Mouse (Mus musculus) mesoderm, embryonic 11.5 days (tissue): ENCODE measurements around the gene Zbtb12.

Experiments used
- DNase-seq: peaks from one replicate; pipeline ENCODE4 v3.0.0-alpha.2; 2012; ENCODE audit warnings: low read depth, low spot score

Zbtb12 gene

DNA sequence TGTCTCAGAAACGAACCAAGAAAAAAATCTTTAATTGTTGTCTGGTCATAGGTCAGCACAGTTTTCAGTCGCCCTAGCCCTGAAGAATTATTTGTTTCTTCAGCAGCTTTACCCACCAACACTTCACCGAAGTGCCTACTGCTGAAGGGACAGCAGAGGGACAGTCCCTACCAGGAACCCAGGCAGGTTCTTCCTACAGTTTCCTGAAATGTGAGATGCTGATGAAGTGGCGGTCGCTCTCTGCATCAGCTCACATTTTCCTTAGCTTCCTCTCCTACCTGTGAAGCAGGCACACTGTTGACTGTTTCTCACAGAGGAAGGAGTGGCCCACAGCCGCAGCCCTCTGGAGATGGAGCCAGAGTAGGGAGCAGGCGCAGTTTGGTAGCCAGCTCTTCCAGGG is 13.3 kb upstream of the Zbtb12 start:
- DNase-seq, result no peak

- DNase-seq, result no peak
These were observed 5.0 kb upstream of the Zbtb12 start for GRCm38 (mm10) chr17:34874321-34874720.

- DNase-seq, result no peak
These were observed 1.9 kb downstream of the Zbtb12 start for GRCm38 (mm10) chr17:34881166-34881565.

- DNase-seq, result no peak
These were observed 2.5 kb downstream of the Zbtb12 start, which contains the start of gene Gm20547 for GRCm38 (mm10) chr17:34881683-34882310. Gene Gm20547 (minus strand): TSS chr17:34882042.

DNA sequence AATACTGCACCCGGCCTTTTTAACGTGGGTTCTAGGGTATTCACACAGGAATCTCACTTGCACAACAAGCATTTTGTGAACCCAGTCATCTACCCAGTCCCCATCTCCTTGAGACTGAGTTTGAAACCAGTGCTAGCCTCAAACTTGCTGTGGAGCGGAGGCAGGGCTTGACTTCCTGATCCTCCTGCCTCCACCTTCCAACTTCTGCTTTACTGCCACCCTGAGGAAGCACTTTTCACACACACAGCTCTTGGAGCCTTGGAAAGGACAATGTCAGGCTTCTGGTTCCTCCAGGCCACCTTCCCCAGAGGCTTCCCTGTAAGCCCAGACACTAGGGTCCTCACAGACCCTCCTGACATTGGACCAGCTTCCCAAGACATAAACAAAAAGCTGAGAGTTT is 4.0 kb downstream of the Zbtb12 start:
- no peak for DNase-seq

GRCm38 (mm10) chr17:34884704-34885103 is 5.4 kb downstream of the Zbtb12 start:
- no peak for DNase-seq

GRCm38 (mm10) chr17:34885615-34886014 is 6.3 kb downstream of the Zbtb12 start:
- DNase-seq, result no peak

DNA sequence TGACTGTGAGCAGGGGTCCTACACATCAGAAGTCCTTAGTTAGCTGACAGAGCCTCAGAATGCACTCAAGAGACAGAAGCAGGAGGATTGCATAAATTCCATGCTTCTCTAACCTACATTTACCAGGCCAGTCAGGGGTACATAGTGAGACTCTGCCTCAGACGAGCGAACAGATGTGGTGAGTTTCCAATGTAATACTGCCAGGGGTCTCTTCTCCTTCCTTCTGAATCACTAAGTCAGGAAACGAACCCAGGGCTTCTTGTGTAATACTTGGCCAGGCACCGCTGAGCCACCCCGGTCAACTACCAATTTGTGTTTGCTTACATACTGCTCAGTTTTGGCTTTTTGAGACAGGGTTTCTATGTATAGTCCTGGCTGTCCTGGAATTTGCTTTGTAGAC is 8.7 kb downstream of the Zbtb12 start:
- no peak for DNase-seq

GRCm38 (mm10) chr17:34890074-34890743 is 10.9 kb downstream of the Zbtb12 start:
- no peak for DNase-seq

GRCm38 (mm10) chr17:34891377-34891776 is 12.1 kb downstream of the Zbtb12 start:
- no peak for DNase-seq

DNA sequence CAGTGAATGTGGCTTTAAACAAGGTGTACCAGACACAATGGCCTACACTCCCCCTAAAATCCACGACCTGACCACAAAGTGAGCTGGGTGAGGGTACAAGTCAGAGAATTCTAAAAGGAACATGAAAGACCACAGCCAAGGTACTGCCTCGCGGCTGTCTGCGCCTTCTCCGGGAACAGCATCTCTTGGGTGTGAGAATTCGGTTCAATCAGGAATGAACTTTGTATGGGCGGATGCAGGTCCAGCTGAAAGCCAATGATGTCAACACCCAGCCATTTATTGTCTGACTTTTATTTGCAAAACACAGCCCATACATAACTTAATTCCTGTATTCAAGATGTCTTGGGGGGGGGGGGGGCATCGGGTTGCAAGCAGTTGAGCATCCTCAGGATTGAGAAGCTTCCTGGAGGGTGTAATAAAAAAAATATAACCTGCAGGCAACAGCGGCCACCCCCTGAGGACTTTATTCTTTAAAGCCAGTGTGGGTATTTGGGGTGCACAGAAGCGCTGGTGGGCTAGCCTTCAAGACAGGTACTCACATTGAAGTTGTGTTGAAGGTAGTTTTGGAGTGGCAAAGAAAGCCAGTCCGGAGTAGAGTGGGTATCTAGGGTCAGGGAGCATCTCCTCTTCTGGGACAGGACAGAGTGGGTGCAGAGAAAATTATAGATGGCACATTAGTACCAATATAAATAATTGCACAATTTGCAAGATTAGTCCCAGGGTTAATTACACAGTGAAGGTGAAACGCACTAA is 14.0 kb downstream of the Zbtb12 start:
- DNase-seq, result no peak

- peak; percentile 99 for DNase-seq
These were observed 14.9 kb downstream of the Zbtb12 start for GRCm38 (mm10) chr17:34894074-34894597.

- DNase-seq, result peak; percentile 27
These were observed 15.7 kb downstream of the Zbtb12 start for GRCm38 (mm10) chr17:34894801-34895530.

- no peak for DNase-seq
These were observed 16.4 kb downstream of the Zbtb12 start for GRCm38 (mm10) chr17:34895724-34896123.

DNA sequence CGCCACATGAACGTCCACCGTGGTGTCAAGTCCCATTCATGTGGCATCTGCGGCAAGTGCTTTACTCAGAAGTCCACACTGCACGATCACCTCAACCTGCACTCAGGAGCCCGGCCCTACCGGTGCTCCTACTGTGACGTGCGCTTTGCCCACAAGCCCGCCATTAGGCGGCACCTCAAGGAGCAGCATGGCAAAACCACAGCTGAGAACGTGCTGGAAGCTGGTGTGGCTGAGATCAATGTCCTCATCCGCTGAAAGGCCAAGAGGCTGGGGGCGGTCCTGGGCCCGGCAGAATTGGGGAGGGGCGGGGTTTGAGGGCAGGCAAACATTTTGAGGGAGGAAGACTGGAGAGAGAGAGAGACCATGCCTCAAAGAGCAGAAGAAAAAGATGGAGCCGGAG is 17.1 kb downstream of the Zbtb12 start:
- DNase-seq, result no peak

DNA sequence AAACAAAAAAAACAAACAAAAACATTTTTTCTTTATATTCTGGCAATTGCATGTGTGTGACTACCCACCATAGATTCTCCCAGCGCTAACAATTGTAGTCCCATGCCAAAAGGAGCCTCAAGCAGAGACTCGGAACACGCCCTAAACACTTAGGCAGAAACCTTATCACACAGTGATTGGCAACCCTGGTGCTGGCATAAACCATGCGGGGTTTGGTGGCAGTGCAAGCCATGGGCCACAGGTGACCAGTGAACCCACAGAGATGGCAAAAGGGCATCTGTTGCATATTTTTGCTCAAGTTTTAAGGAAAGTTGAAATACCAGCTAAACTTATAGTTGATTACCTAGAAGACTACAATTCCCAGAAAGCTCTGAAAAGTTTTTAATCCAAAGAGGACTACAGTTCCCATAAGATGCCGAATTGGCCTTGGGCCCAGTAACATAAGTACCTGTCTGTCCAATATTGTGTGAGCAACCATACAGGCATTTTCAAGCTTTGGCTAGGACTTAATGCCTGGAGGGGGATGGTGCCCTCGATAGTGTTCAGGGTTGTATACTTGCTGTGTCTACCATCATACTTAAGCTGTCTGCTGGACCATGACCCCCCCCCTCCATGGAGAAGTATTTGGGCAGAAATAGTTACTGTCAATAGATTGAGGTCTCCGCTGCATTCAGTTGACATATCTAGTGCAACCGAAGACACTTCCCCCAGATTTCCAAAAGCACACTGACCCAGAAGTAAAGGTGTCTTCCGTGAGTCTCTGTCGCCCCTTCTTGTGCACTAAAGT is 18.3 kb downstream of the Zbtb12 start:
- DNase-seq, result no peak

GRCm38 (mm10) chr17:34898160-34898586 is 18.9 kb downstream of the Zbtb12 start, which contains the start of the genes C2 and Ehmt2:
Gene C2 (minus strand): TSS chr17:34898265.
Gene Ehmt2 (plus strand): TSS chr17:34898469.
- DNase-seq, result peak; percentile 82

DNA sequence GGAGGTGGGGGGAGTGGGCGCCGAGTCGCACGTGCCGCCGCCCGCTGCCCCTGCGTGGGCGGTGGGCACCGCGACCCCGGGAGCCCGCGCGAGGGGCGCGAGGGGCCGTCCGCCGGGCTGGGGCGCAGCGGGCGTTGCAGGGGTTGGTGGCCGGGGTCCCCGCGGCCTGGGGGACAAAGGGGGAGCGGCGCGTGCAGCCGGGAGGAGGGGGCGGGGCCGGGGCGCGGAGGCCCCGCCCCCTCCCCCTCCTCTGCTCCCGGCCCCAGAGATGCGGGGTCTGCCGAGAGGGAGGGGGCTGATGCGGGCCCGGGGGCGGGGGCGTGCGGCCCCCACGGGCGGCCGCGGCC is 19.4 kb downstream of the Zbtb12 start:
- DNase-seq, result peak; percentile 62

GRCm38 (mm10) chr17:34899053-34899889 is 20.0 kb downstream of the Zbtb12 start:
- DNase-seq, result peak; percentile 23

DNA sequence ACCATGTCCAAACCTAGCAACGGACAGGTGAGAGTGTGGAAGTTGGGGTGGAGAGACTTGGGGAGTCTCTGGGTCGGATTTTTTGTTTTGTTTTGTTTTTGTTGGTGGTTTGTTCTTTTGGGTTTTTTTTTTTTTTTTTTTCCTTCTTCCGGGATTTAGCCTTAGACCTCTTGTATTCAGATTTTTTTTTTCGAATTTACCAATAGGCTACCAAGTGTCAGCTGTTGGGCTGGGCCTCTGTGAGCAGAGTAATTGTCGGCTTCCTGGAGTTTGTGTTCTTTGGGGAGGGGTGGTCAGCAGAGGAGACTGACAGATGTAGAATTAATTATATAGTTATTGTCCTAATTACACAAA is 20.6 kb downstream of the Zbtb12 start:
- peak; percentile 37 for DNase-seq
